Mouse (Mus musculus) erythroblast, embryonic 14.5 days (primary cell): Measurements from ENCODE around the gene Ryr3.

Experiments used
- GATA1 ChIP-seq: IDR thresholded peaks from 2 replicates; pipeline ENCODE4 v1.6.1; 2012; ENCODE audit warnings: low read length, inconsistent platforms, mixed read lengths
- TAL1 ChIP-seq: IDR thresholded peaks from 3 replicates; pipeline ENCODE4 v1.6.1; 2012; ENCODE audit warnings: low read length, inconsistent platforms, mixed read lengths

DNA sequence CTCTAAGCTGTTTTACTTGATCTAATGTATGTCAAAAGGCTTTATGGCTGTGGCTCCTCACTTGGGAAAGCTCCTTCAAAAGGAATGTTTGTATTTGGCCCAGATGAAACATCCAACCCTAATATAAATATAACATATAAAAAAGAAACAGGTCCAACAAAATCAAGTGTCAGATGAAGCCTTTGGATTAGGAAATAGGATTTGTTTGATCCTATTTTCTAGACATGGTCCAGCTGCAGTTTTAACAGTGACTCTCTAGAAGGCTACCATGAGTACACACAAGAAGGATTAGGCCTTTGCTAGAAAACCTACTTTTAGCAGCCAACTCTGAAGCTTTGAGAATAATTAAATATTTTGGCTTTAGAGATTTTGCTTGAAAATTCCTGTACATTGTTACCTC is 38.8 kb downstream of the Ryr3 start:
- TF ChIP-seq TAL1 (no peak), GATA1 (no peak)
